Mouse (Mus musculus) WW6 (cell line): ENCODE results near the gene Kcnk15.

Source experiments
- DNase-seq: peaks from one replicate; pipeline ENCODE4 v3.0.0-alpha.2; 2013; ENCODE audit warnings: low read depth, low spot score

Kcnk15 gene

GRCm38 (mm10) chr2:163875484-163875883, 22.0 kb downstream of the Kcnk15 start:
- DNase-seq, result no peak

- no peak for DNase-seq
These were observed 23.5 kb downstream of the Kcnk15 start for GRCm38 (mm10) chr2:163876830-163877498.

- no peak for DNase-seq
These were observed 27.4 kb downstream of the Kcnk15 start for GRCm38 (mm10) chr2:163880891-163881290.

- no peak for DNase-seq
These were observed 29.6 kb downstream of the Kcnk15 start for GRCm38 (mm10) chr2:163882859-163883652.

- no peak for DNase-seq
These were observed 36.0 kb downstream of the Kcnk15 start for GRCm38 (mm10) chr2:163889411-163889810.

GRCm38 (mm10) chr2:163890586-163890985, 37.1 kb downstream of the Kcnk15 start:
- no peak for DNase-seq

GRCm38 (mm10) chr2:163891271-163891670, 37.8 kb downstream of the Kcnk15 start:
- no peak for DNase-seq

- no peak for DNase-seq
These were observed 40.3 kb downstream of the Kcnk15 start for GRCm38 (mm10) chr2:163893446-163894370.

GRCm38 (mm10) chr2:163895156-163895555, 41.7 kb downstream of the Kcnk15 start:
- no peak for DNase-seq

- no peak for DNase-seq
These were observed 43.6 kb downstream of the Kcnk15 start for GRCm38 (mm10) chr2:163897026-163897425.

GRCm38 (mm10) chr2:163897988-163898535, 44.6 kb downstream of the Kcnk15 start:
- DNase-seq, result no peak

GRCm38 (mm10) chr2:163899910-163900411, 46.5 kb downstream of the Kcnk15 start:
- no peak for DNase-seq

- no peak for DNase-seq
These were observed 47.6 kb downstream of the Kcnk15 start for GRCm38 (mm10) chr2:163901043-163901442.

GRCm38 (mm10) chr2:163902448-163902847, 49.0 kb downstream of the Kcnk15 start:
- DNase-seq, result no peak

GRCm38 (mm10) chr2:163903461-163903860, 50.0 kb downstream of the Kcnk15 start:
- DNase-seq, result no peak

- DNase-seq, result no peak
These were observed 50.9 kb downstream of the Kcnk15 start for GRCm38 (mm10) chr2:163904323-163904722.

- no peak for DNase-seq
These were observed 53.7 kb downstream of the Kcnk15 start for GRCm38 (mm10) chr2:163907131-163907530.
